Mouse (Mus musculus): ENCODE measurements at regions not wholly inside any gene's neighbourhood (a gene's known extent, or its start where the extent isn't known, plus 50 kb on each side); places are given as distances from the start of the nearest gene placed in this dataset.

DNA sequence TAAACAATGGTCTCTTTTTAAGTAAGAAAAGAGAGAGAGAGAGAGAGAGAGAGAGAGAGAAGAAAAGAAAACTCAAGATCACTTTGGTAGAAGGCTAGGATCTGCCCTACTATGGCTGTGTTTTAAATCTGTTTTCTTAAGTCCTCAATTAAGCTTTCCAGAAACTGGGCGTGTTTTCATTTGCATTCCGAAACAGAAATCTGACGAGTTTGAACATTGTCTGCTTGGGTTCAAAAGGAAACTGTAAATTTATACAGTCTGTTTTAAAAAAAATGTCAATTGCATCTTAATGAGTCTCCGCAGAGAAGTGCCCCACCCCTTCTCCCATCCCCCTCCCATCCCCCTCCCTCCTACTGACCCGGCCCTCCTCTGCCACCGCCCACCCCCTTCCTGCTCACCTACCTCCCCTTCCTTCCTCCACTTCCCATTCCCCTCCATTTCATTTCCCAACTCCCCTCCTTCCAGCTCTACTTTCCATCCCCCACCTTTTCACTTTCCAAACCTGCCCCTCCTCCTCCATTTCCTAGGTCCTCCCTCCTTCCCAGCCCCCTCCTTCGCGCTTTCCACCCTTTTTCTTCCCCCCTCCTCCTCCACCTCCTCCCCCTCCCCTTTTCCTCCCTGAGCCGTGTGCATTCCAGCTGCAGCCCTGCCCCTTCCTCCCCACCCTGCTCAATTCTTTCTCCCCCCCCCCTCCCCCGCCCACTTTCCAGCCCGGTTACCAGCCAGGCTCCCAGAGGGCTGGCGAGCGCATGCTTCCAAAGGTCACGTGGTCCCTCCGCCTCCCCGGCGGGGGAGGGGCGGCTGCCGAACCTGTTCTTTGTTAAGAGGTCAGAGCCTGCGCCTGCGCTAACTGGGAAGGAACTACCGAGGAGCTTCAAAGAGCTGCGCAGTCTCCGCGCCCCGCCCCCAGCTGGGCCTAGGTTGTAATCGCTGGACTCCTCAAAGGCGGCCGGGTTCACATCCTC lies 77.7 kb upstream of the Tbl1x start:
- peak; percentile 88 to 93 for DNase-seq (ENCODE audit: extremely low spot score in 1 of 2, low spot score in 1 of 2)

GRCm38 (mm10) chrX:77433811-77434192 lies 77.0 kb upstream of the Tbl1x start:
- DNase-seq (ENCODE audit: extremely low spot score in 1 of 2, low spot score in 1 of 2) = no peak

- DNase-seq (ENCODE audit: extremely low spot score in 1 of 2, low spot score in 1 of 2) = peak in 1 of 2 experiments; percentile 21
Observed at GRCm38 (mm10) chrX:77443852-77444492, 66.8 kb upstream of the Tbl1x start.

DNA sequence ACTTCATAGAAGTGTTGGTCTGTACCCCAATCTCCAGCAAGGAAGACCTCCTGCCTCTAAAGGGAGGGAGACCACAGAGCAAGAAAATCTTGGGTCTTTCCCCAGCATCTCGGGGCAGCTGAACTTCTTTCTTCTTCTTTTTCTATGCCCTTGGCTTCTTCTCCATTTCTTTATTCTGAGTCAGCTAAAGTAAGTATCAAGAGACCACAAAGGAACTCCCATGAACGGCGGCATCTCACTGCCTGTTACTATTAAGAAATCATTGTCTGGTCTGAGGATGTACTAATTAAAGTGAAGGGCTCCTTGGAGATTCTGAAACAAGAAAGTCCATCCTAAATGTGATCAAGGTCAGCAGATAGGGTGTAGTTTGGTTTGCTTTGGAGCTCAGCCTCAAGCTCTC lies 64.1 kb upstream of the Tbl1x start:
- no peak for DNase-seq (ENCODE audit: extremely low spot score in 1 of 2, low spot score in 1 of 2)

GRCm38 (mm10) chrX:77451977-77452675 lies 58.7 kb upstream of the Tbl1x start:
- no peak for DNase-seq (ENCODE audit: extremely low spot score in 1 of 2, low spot score in 1 of 2)

Data from frontal cortex, adult 2 months (tissue).